Mouse (Mus musculus) lung, postnatal 0 days (tissue): Measurements from ENCODE around the gene Zbtb7b.

Experiments
- CTCF ChIP-seq: IDR thresholded peaks from 2 replicates; pipeline ENCODE4 v1.5.1; 2016; ENCODE audit warnings: antibody characterized with exemption, mild to moderate bottlenecking
- EP300 ChIP-seq: IDR thresholded peaks from 2 replicates; pipeline ENCODE4 v1.6.1; 2016; ENCODE audit warnings: antibody characterized with exemption, mild to moderate bottlenecking, control low read depth

- TF ChIP-seq CTCF (0 out of 2 replicates have a peak, but pooled peaks have one; percentile 24), EP300 (no peak)
Measured at GRCm38 (mm10) chr3:89430171-89431159, 35.9 kb upstream of the Zbtb7b start, which contains the start of gene Pygo2.
